Mouse (Mus musculus) embryonic facial prominence, embryonic 14.5 days (tissue): ENCODE results near the gene Sipa1l1. TPM values are rescaled to one million over a fixed set of nuclear protein-coding genes. Genes with fewer than 3 reads are reported as not detected.

Source experiments
- ATAC-seq: fragments of 200-750 bp; cut with Nextera tagmentation; 2 replicates; pipeline ENCODE4 v1.8.0; 2017; ENCODE audit warnings: low read depth, moderate number of reproducible peaks, moderate TSS enrichment
- DNase-seq: peaks from one replicate; pipeline ENCODE4 v3.0.0-alpha.2; 2015; ENCODE audit warnings: low spot score
- H3K27ac ChIP-seq: fragments of 300-500 bp; sonication (generic); replicated peaks from 2 replicates; pipeline ENCODE4 v1.5.1; 2014; ENCODE audit warnings: low read depth, mild to moderate bottlenecking, low read length, moderate library complexity
- H3K27me3 ChIP-seq: fragments of 300-500 bp; sonication (generic); replicated peaks from 2 replicates; pipeline ENCODE4 v1.6.1; 2014; ENCODE audit warnings: low read length; ENCODE audit not compliant: control insufficient read depth, insufficient read depth
- H3K36me3 ChIP-seq: fragments of 300-500 bp; sonication (generic); 2 replicates; pipeline ENCODE4 v1.6.1; 2014; ENCODE audit warnings: low read length, mixed read lengths; ENCODE audit not compliant: control insufficient read depth, insufficient read depth
- H3K4me1 ChIP-seq: fragments of 300-500 bp; sonication (generic); 2 replicates; pipeline ENCODE4 v1.6.1; 2014; ENCODE audit warnings: antibody characterized with exemption, low read length; ENCODE audit not compliant: control insufficient read depth, insufficient read depth
- H3K4me2 ChIP-seq: fragments of 300-500 bp; sonication (generic); 2 replicates; pipeline ENCODE4 v1.6.1; 2014; ENCODE audit warnings: low read depth, mild to moderate bottlenecking, low read length, moderate library complexity, mixed read lengths
- H3K4me3 ChIP-seq: fragments of 300-500 bp; sonication (generic); 2 replicates; pipeline ENCODE4 v1.5.1; 2014; ENCODE audit warnings: low read depth, mild to moderate bottlenecking, low read length
- H3K9ac ChIP-seq: fragments of 300-500 bp; sonication (generic); 2 replicates; pipeline ENCODE4 v1.6.1; 2014; ENCODE audit warnings: low read depth, mild to moderate bottlenecking, low read length, moderate library complexity, mixed read lengths
- H3K9me3 ChIP-seq: fragments of 300-500 bp; sonication (generic); 2 replicates; pipeline ENCODE4 v1.6.1; 2016; ENCODE audit warnings: low read length; ENCODE audit not compliant: control insufficient read depth
- WGBS: fragments of 180-500 bp; shearing (Covaris S2); extraction: QIAGEN DNeasy Blood & Tissue Kit; methylation state at CpG from one replicate; pipeline ENCODE4 v1.1.7; 2014; 5-methylcytosine and 5-hydroxymethylcytosine counted together
- polyA plus RNA-seq: library from polyadenylated mRNA; unstranded; fragments of >200 nt; fragmentation: Nextera tagmentation; extraction: Ambion mirVana; gene quantifications from 2 replicates; pipeline ENCODE4 v1.2.1, GENCODE M21; 2014

Gene Sipa1l1
- polyA plus RNA-seq, 1 experiment from 2014 or later, result 23.8 TPM

DNA sequence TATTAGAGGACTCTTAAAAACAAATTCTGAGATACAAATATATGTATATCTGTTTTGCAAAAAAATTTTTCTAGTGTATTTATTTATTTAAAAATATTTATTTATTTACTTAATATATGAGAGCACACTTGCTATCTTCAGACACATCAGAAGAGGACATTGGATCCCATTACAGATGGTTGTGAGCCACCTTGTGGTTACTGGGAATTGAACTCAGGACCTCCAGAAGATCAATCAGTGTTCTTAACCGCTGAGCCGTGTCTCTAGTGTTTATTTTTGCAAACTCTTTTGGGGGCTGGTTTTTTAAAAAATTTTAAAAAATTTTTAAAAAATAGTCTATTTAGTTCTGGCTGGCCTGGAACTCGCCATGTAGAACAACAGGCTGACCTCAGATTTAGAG lies 104.4 kb downstream of the Sipa1l1 start:
- Histone ChIP-seq H3K4me3 (no peak overlapping the region), H3K36me3 (no peaks in the 10 kb centered on the region), H3K9me3 (no peaks in the 10 kb centered on the region), H3K4me2 (no peak overlapping the region), H3K9ac (no peak overlapping the region), H3K4me1 (no peaks in the 10 kb centered on the region), H3K27me3 (no peaks in the 10 kb centered on the region), H3K27ac (no peak overlapping the region)
- 73% methylated on average over 3 of the region's 3 CpGs for WGBS
- no peak for DNase-seq
- no peak for ATAC-seq

DNA sequence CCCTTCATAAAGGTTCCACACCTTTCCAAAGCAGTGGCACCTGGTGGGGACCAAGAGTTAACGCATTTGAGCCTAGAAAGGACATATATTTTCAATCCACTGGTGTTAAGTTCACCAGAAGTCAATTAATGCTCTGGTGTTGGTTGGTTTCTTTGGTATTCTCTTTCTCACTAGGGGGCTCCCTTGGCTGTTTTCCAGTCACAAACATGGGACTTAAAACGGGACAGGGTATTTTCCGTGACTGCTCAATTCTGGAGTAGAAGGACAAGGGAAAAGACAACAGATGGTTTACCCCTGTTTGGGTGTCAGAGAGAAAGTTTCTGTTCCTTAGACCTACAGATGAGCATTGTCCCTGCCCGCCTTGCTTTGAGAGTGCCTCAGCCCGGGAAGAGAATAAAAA lies 105.5 kb downstream of the Sipa1l1 start:
- H3K9ac ChIP-seq, result no peak overlapping the region
- no peaks in the 10 kb centered on the region for H3K36me3 ChIP-seq
- WGBS, result 65% methylated on average over 5 of the region's 5 CpGs
- H3K4me1 ChIP-seq, result no peaks in the 10 kb centered on the region
- H3K4me2 ChIP-seq, result no peak overlapping the region
- H3K9me3 ChIP-seq, result no peaks in the 10 kb centered on the region
- H3K27ac ChIP-seq, result no peak overlapping the region
- DNase-seq, result no peak
- no peak overlapping the region for H3K4me3 ChIP-seq
- H3K27me3 ChIP-seq, result no peaks in the 10 kb centered on the region
- ATAC-seq, result no peak

DNA sequence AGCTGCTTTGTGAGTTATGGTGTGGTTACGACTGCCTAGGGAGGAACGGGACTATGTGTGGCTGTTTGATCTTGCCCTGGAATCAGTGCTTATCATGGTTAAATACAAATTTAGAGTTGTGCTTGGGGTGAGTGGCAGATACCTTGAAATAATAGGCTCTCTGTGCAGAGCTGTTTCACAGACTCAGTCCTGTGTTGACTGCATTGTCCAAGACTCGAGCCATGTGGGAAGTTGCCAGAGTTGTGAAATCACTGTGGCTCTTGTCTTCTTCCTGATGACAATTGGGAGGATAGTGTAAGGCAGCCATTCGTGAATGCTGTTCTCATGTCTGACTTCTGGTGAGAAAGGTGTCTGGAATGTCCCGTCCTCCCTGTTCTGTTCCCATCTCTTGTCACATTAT lies 106.6 kb downstream of the Sipa1l1 start:
- no peaks in the 10 kb centered on the region for H3K4me1 ChIP-seq
- no peak overlapping the region for H3K4me3 ChIP-seq
- no peaks in the 10 kb centered on the region for H3K27me3 ChIP-seq
- no peak for DNase-seq
- no peak overlapping the region for H3K9ac ChIP-seq
- no peaks in the 10 kb centered on the region for H3K36me3 ChIP-seq
- WGBS, result 53% methylated on average over 5 of the region's 5 CpGs
- no peak overlapping the region for H3K4me2 ChIP-seq
- no peak overlapping the region for H3K27ac ChIP-seq
- no peaks in the 10 kb centered on the region for H3K9me3 ChIP-seq
- no peak for ATAC-seq

DNA sequence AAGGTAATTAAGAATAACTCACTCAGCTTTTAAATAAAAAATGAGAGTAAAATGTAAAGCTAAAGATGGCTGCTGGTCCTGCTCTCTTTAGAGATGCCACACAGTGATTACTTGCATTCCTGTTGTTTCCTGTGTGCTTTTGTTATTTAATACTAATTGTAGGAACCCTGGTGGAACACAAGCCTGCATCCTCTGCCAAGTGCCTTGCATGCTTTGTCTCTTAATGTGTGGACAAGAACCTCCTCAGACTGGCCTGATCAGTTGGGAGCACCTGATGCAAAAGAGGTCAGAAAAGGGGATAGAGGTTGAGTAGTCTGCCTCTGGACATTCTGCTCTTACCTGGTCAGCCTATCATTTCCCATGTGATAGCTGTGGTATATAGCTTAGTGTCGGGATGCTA lies 107.5 kb downstream of the Sipa1l1 start:
- 92% methylated on average over 1 of the region's 1 CpGs for WGBS
- Histone ChIP-seq H3K27ac (no peak overlapping the region), H3K9ac (no peak overlapping the region), H3K36me3 (no peaks in the 10 kb centered on the region), H3K9me3 (no peaks in the 10 kb centered on the region), H3K27me3 (no peaks in the 10 kb centered on the region), H3K4me2 (no peak overlapping the region), H3K4me3 (no peak overlapping the region), H3K4me1 (no peaks in the 10 kb centered on the region)
- DNase-seq (no peak), ATAC-seq (no peak)

DNA sequence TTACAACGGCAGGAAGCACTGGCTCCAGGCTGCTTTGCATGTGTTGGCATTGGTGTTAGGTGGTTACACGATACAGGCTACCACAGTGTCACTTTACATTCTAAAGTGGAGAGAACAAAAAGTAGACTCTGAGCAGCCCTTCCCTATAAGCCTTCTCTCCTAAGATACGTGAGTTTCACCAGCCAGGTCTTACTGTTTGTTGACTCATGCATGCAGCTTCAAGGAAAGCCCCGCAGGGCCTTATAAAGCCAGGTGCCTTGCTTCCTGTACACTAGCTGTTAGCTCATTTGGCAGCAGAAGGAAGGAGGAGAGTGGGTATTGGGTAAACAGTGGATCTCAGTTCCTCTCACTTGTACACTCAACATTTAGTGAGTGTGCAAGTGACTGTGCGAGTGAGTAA lies 115.5 kb downstream of the Sipa1l1 start:
- no peak overlapping the region for H3K4me3 ChIP-seq
- no peaks in the 10 kb centered on the region for H3K27me3 ChIP-seq
- H3K9ac ChIP-seq, result no peak overlapping the region
- no peaks in the 10 kb centered on the region for H3K36me3 ChIP-seq
- ATAC-seq (peak; percentile 72; the same call in 1 of the 2 replicates), DNase-seq (peak; percentile 56)
- no peaks in the 10 kb centered on the region for H3K9me3 ChIP-seq
- H3K27ac ChIP-seq, result no peak overlapping the region
- H3K4me2 ChIP-seq, result no peak overlapping the region
- 67% methylated on average over 5 of the region's 5 CpGs for WGBS
- H3K4me1 ChIP-seq, result peaks cover 4% of the 10 kb centered on the region

DNA sequence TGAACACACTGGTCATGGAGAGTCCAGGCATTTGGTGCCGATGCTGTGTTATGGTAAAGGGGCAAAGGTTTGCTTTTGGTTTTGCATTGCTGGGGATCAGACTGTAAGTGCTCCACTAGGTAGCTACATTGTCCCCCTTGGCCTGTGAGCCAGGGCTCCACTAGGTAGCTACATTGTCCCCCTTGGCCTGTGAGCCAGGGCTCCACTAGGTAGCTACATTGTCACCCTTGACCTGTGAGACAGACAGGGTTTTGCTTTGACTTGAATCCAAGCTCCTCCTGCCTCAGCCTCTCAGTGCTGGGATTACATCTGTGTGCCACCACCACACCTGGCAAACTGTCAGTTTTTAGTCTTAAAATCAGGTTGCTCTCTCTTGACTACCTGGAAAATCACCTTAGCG lies 115.9 kb downstream of the Sipa1l1 start:
- Histone ChIP-seq H3K9me3 (no peaks in the 10 kb centered on the region), H3K9ac (no peak overlapping the region), H3K36me3 (no peaks in the 10 kb centered on the region), H3K27ac (no peak overlapping the region), H3K4me1 (peaks cover 4% of the 10 kb centered on the region), H3K27me3 (no peaks in the 10 kb centered on the region), H3K4me2 (no peak overlapping the region), H3K4me3 (no peak overlapping the region)
- 97% methylated on average over 2 of the region's 2 CpGs for WGBS
- no peak for DNase-seq
- no peak for ATAC-seq

DNA sequence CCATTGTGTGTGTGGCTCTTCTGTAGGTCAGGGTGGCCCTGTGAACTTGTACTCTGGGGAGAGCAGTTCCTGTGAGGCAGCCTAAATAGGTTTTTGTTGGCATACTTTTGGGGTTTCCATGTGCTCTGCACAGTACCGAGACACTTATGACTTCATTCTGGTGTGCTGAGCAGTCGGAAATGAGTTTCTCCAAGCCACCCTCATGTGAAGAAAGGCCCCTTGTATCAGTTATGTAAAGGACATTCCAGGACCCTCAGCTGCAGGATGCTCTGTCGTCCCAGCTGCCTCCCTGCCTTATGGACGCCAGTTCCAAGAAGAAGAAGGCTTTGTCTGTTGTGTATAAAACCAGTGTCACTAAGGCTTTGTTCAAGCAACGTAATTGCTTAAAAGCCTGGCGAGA lies 116.9 kb downstream of the Sipa1l1 start:
- H3K27ac ChIP-seq, result no peak overlapping the region; the same call in 1 of the 2 replicates
- no peaks in the 10 kb centered on the region for H3K9me3 ChIP-seq
- ATAC-seq (0 out of 2 replicates have a peak, but pooled peaks have one; percentile 50), DNase-seq (peak; percentile 31)
- WGBS, result 37% methylated on average over 6 of the region's 6 CpGs
- no peak overlapping the region for H3K4me3 ChIP-seq
- no peak overlapping the region for H3K9ac ChIP-seq
- H3K4me2 ChIP-seq, result no peak overlapping the region
- H3K27me3 ChIP-seq, result no peaks in the 10 kb centered on the region
- H3K36me3 ChIP-seq, result no peaks in the 10 kb centered on the region
- peaks cover 4% of the 10 kb centered on the region for H3K4me1 ChIP-seq

DNA sequence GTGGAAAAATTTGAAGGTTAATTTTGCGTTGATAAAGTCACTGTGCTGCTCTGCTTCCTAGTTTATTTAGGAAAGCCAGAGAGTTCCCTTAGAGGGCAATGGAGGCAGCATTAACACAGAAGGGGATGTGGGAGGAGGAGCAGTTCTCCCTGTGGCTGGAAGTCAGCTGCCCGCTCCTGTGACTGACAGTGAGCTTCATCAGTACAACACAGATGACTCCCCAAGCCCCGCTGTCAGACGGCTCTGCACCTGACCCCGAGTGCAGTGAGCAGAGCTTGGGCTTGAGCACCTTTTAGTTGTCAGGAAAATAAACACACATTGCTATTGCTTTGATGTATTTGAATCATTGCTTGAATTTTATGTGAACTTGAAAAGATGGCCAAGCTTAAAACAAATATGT lies 117.7 kb downstream of the Sipa1l1 start:
- WGBS, result 43% methylated on average over 5 of the region's 5 CpGs
- H3K36me3 ChIP-seq, result no peaks in the 10 kb centered on the region
- no peaks in the 10 kb centered on the region for H3K9me3 ChIP-seq
- no peak for DNase-seq
- H3K4me2 ChIP-seq, result no peak overlapping the region
- H3K27me3 ChIP-seq, result no peaks in the 10 kb centered on the region
- no peak overlapping the region for H3K4me3 ChIP-seq
- peaks cover 4% of the 10 kb centered on the region for H3K4me1 ChIP-seq
- ATAC-seq, result no peak
- no peak overlapping the region for H3K9ac ChIP-seq
- no peak overlapping the region for H3K27ac ChIP-seq

DNA sequence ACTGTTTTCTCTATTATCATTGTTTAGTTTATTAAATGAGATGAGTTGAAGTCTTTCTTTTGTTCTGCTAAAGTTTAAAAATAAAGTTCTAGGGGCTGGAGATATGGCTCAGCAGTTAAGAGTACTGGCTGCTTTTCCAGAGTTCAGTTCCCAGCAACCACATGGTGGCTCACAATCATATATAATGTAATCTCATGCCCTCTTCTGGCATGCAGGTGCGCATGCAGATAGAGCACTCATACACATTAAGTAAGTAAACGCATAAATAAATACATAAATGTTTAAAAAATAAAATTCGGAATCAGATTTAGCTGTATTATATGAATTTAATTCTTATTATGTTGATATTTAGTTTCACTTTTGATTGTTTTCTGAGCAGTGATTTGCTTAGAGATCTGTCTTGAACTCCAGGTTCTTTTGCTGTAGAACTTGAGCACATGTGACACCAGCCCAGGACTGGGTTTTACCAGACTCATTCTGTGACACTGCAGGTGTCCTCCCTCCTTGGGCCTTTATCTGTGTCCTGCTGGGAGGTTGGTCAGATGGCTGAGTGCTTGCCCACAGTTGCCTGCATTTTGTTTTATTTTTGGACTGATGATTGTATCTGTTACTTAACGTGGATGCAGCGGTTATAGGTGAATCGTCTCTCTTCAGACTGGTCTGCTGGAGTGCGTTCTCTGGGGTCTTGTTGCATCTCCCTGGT lies 124.6 kb downstream of the Sipa1l1 start:
- H3K4me3 ChIP-seq, result no peak overlapping the region
- WGBS, result 91% methylated on average over 7 of the region's 7 CpGs

More for the DNA sequence above, 124.6 kb downstream of the Sipa1l1 start:
- Histone ChIP-seq H3K27ac (no peak overlapping the region), H3K4me2 (no peak overlapping the region), H3K9ac (no peak overlapping the region), H3K36me3 (no peaks in the 10 kb centered on the region), H3K4me1 (no peaks in the 10 kb centered on the region), H3K27me3 (no peaks in the 10 kb centered on the region), H3K9me3 (no peaks in the 10 kb centered on the region)
- DNase-seq (no peak), ATAC-seq (no peak)
